Mouse (Mus musculus) fibroblast of lung, adult 2 months (primary cell): ENCODE data around the gene Pih1d1.

Experiments used
- DNase-seq: peaks from one replicate; pipeline ENCODE4 v3.0.0-alpha.2; 2011; ENCODE audit warnings: low read depth

Gene Pih1d1

GRCm38 (mm10) chr7:45193406-45193805 lies 39.3 kb downstream of the Pih1d1 start:
- no peak for DNase-seq

GRCm38 (mm10) chr7:45193871-45194785 lies 40.0 kb downstream of the Pih1d1 start:
- no peak for DNase-seq

- no peak for DNase-seq
Observed at GRCm38 (mm10) chr7:45195341-45196175, 41.5 kb downstream of the Pih1d1 start.

GRCm38 (mm10) chr7:45196176-45196535 lies 42.1 kb downstream of the Pih1d1 start:
- DNase-seq: no peak

- DNase-seq: no peak
Observed at GRCm38 (mm10) chr7:45196994-45197393, 42.9 kb downstream of the Pih1d1 start.

GRCm38 (mm10) chr7:45198435-45198834 lies 44.3 kb downstream of the Pih1d1 start:
- peak; percentile 61 for DNase-seq

- DNase-seq: no peak
Observed at GRCm38 (mm10) chr7:45198961-45199360, 44.9 kb downstream of the Pih1d1 start.

- no peak for DNase-seq
Observed at GRCm38 (mm10) chr7:45202654-45203053, 48.6 kb downstream of the Pih1d1 start.

- peak; percentile 46 for DNase-seq
Observed at GRCm38 (mm10) chr7:45204380-45205143, 50.5 kb downstream of the Pih1d1 start, which contains the start of gene Ccdc155. Gene Ccdc155 (minus strand): TSS chr7:45204892.

GRCm38 (mm10) chr7:45208260-45208659 lies 54.2 kb downstream of the Pih1d1 start:
- no peak for DNase-seq
